8 mouse cellular contexts compared by ENCODE assay signal in the genomic region with DNA sequence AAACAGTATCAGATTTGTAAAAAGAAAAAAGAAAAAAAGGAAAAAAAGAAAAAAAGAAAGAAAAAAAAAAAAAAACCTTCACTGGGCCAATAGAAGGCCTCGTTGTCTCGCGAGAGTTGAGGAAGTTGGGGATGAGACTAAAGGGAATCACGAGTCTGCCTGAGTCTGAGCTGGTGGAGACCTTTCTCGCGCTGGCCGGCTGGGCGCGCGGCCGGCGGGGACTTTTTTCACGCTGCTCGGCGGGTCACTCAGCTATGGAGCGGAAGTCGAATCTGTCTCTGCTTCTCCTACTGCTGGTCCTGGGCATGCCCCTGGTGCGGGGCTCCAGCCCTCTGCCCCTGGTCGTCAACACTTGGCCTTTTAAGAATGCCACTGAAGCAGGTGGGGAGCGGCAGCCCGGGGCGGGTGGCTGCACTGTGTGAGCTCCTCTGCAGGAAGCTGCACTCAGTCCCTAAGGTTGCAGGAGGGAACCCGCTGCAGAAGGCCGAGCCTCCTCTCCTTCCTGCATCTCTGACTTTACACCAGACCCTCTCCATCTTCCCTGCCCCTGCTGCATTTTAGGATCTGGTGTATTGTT. TPM values are rescaled to one million over a fixed set of nuclear protein-coding genes. Genes with fewer than 3 reads are reported as not detected.
DNase-seq lines count a peak whose midpoint lies in the region; ATAC-seq lines count a peak whose summit lies in the region.

Aga (plus strand) TSS at position 177 of the 577 bp plus-strand sequence.

- intact Hi-C loops in gastrocnemius, postnatal 14 days (cut with DNase I; ENCODE audit: low total_unique reads) = no loop called here
- intact Hi-C loops in left cerebral cortex, postnatal 10 days (cut with DNase I) = no loop called here

- peak; percentile 90 to 96 for DNase-seq in adrenal gland, adult (ENCODE audit: inconsistent age in 2 of 2, low spot score in 1 of 2)
- peak; percentile 93 for DNase-seq in embryo, embryonic 10.5 days (ENCODE audit: low spot score)
- peak; percentile 88 for DNase-seq in gastrocnemius, postnatal 14 days
- DNase-seq in left cerebral cortex, postnatal 10 days (ENCODE audit: extremely low spot score in 1 of 2, low spot score in 2 of 2) = peak; percentile 87 to 93
- DNase-seq in right cerebral cortex, postnatal 25 days = peak; percentile 84
- peak; percentile 86 to 88 for DNase-seq in urinary bladder, postnatal 4 days (ENCODE audit: low spot score in 2 of 2)

- ATAC-seq in inflammation-experienced regulatory T-cells, adult 6 months = peak; percentile 97
- peak; percentile 100 for ATAC-seq in megakaryocyte-erythroid progenitor cell, adult 5-6 weeks (replicated peaks; ENCODE audit: low FRiP score, low TSS enrichment, poor library complexity, severe bottlenecking)

RNA-seq across cellular contexts. Expression of gene Aga, which starts in this region (rescaled TPM):
- total RNA-seq in gastrocnemius, postnatal 14 days (2021) = 10 to 100 TPM; 12.9 to 16.2 TPM
- polyA plus RNA-seq in inflammation-experienced regulatory T-cells, adult 6 months (2017; shearing (Covaris generic)) = 10 to 100 TPM; 43.9 to 53.8 (median 52.5) TPM
- total RNA-seq in left cerebral cortex, postnatal 10 days (2021) = 1 to 10 TPM; 7.0 to 7.9 TPM
- total RNA-seq in megakaryocyte-erythroid progenitor cell, adult 5-6 weeks (2014; fragmentation: Nextera tagmentation) = 11.0 and 15.1 TPM in 2 replicates
- 15.6 and 22.4 TPM in 2 replicates for total RNA-seq in megakaryocyte-erythroid progenitor cell, adult 5-6 weeks (2017)

Comparison
In these comparisons a context has a peak if more than half of its experiments do, and no peak if none do; other contexts are left out.
1. Peak in every context shown above with its lines: DNase-seq and ATAC-seq.